Mouse (Mus musculus): Measurements from ENCODE around the gene Six5. TPM values are rescaled to one million over a fixed set of nuclear protein-coding genes. Genes with fewer than 3 reads are reported as not detected.

Gene Six5
- polyA plus RNA-seq, 1 experiment from 2014 or later = 7.2 TPM

GRCm38 (mm10) chr7:19119631-19120429 lies 25.4 kb downstream of the Six5 start, which contains the start of gene Fbxo46:
Fbxo46 (plus strand) TSS chr7:19119859.
- Histone ChIP-seq H3K36me3 (ENCODE audit: control insufficient read depth, insufficient read depth, low read length) (no peaks in the 10 kb centered on the region), H3K9me3 (ENCODE audit: control insufficient read depth, low read length) (peaks cover 11% of the 10 kb centered on the region), H3K27me3 (ENCODE audit: control insufficient read depth, insufficient read depth, low read depth, low read length) (no peaks in the 10 kb centered on the region), H3K27ac (ENCODE audit: low read length) (0 out of 2 replicates have a peak within 1 kb of the TSS, but pooled peaks have one; percentile 9), H3K4me1 (replicated peaks; ENCODE audit: control insufficient read depth, insufficient read depth, low read length) (peaks cover 14% of the 10 kb centered on the region), H3K4me3 (ENCODE audit: low read length) (peak within 1 kb of the TSS; percentile 81), H3K9ac (ENCODE audit: low read length) (peak within 1 kb of the TSS; percentile 81), H3K4me2 (ENCODE audit: low read depth, low read length) (peak within 1 kb of the TSS; percentile 84)
- ATAC-seq (ENCODE audit: low read depth) = peak; percentile 97
- 1% methylated on average over 34 of the region's 34 CpGs for WGBS

GRCm38 (mm10) chr7:19121686-19122085 lies 27.3 kb downstream of the Six5 start:
- H3K9ac ChIP-seq (ENCODE audit: low read length) = no peak overlapping the region
- no peak overlapping the region for H3K4me2 ChIP-seq (ENCODE audit: low read depth, low read length)
- peaks cover 11% of the 10 kb centered on the region for H3K9me3 ChIP-seq (ENCODE audit: control insufficient read depth, low read length)
- H3K27me3 ChIP-seq (ENCODE audit: control insufficient read depth, insufficient read depth, low read depth, low read length) = no peaks in the 10 kb centered on the region
- no peak for ATAC-seq (ENCODE audit: low read depth)
- H3K27ac ChIP-seq (ENCODE audit: low read length) = no peak overlapping the region
- H3K4me3 ChIP-seq (ENCODE audit: low read length) = no peak overlapping the region
- 87% methylated on average over 4 of the region's 4 CpGs for WGBS
- H3K36me3 ChIP-seq (ENCODE audit: control insufficient read depth, insufficient read depth, low read length) = no peaks in the 10 kb centered on the region
- H3K4me1 ChIP-seq (replicated peaks; ENCODE audit: control insufficient read depth, insufficient read depth, low read length) = peaks cover 14% of the 10 kb centered on the region

GRCm38 (mm10) chr7:19124713-19125112 lies 30.3 kb downstream of the Six5 start:
- Histone ChIP-seq H3K9ac (ENCODE audit: low read length) (no peak overlapping the region), H3K4me1 (replicated peaks; ENCODE audit: control insufficient read depth, insufficient read depth, low read length) (peaks cover 8% of the 10 kb centered on the region), H3K36me3 (ENCODE audit: control insufficient read depth, insufficient read depth, low read length) (no peaks in the 10 kb centered on the region), H3K4me3 (ENCODE audit: low read length) (no peak overlapping the region), H3K27me3 (ENCODE audit: control insufficient read depth, insufficient read depth, low read depth, low read length) (no peaks in the 10 kb centered on the region), H3K9me3 (ENCODE audit: control insufficient read depth, low read length) (no peaks in the 10 kb centered on the region), H3K27ac (ENCODE audit: low read length) (no peak overlapping the region), H3K4me2 (ENCODE audit: low read depth, low read length) (no peak overlapping the region)
- 81% methylated on average over 6 of the region's 6 CpGs for WGBS
- no peak for ATAC-seq (ENCODE audit: low read depth)

- Histone ChIP-seq H3K27ac (ENCODE audit: low read length) (no peak overlapping the region), H3K4me1 (replicated peaks; ENCODE audit: control insufficient read depth, insufficient read depth, low read length) (peaks cover 10% of the 10 kb centered on the region), H3K9me3 (ENCODE audit: control insufficient read depth, low read length) (no peaks in the 10 kb centered on the region), H3K9ac (ENCODE audit: low read length) (no peak overlapping the region), H3K36me3 (ENCODE audit: control insufficient read depth, insufficient read depth, low read length) (no peaks in the 10 kb centered on the region), H3K4me3 (ENCODE audit: low read length) (no peak overlapping the region), H3K4me2 (ENCODE audit: low read depth, low read length) (no peak overlapping the region), H3K27me3 (ENCODE audit: control insufficient read depth, insufficient read depth, low read depth, low read length) (no peaks in the 10 kb centered on the region)
- 79% methylated on average over 5 of the region's 5 CpGs for WGBS
- no peak for ATAC-seq (ENCODE audit: low read depth)
Observed at GRCm38 (mm10) chr7:19127744-19128143, 33.4 kb downstream of the Six5 start.

- Histone ChIP-seq H3K27me3 (ENCODE audit: control insufficient read depth, insufficient read depth, low read depth, low read length) (no peaks in the 10 kb centered on the region), H3K4me2 (ENCODE audit: low read depth, low read length) (no peak overlapping the region), H3K4me1 (replicated peaks; ENCODE audit: control insufficient read depth, insufficient read depth, low read length) (peaks cover 10% of the 10 kb centered on the region), H3K9me3 (ENCODE audit: control insufficient read depth, low read length) (no peaks in the 10 kb centered on the region), H3K9ac (ENCODE audit: low read length) (no peak overlapping the region), H3K27ac (ENCODE audit: low read length) (no peak overlapping the region), H3K36me3 (ENCODE audit: control insufficient read depth, insufficient read depth, low read length) (no peaks in the 10 kb centered on the region), H3K4me3 (ENCODE audit: low read length) (no peak overlapping the region)
- WGBS = 87% methylated on average over 5 of the region's 5 CpGs
- ATAC-seq (ENCODE audit: low read depth) = no peak
Observed at GRCm38 (mm10) chr7:19129396-19129795, 35.0 kb downstream of the Six5 start.

- peak overlapping the region; percentile 84 for H3K27ac ChIP-seq (ENCODE audit: low read length)
- 27% methylated on average over 4 of the region's 4 CpGs for WGBS
- no peaks in the 10 kb centered on the region for H3K9me3 ChIP-seq (ENCODE audit: control insufficient read depth, low read length)
- peaks cover 4% of the 10 kb centered on the region; the same call in 1 of the 2 replicates for H3K36me3 ChIP-seq (ENCODE audit: control insufficient read depth, insufficient read depth, low read length)
- H3K9ac ChIP-seq (ENCODE audit: low read length) = peak overlapping the region; percentile 60
- no peaks in the 10 kb centered on the region for H3K27me3 ChIP-seq (ENCODE audit: control insufficient read depth, insufficient read depth, low read depth, low read length)
- H3K4me3 ChIP-seq (ENCODE audit: low read length) = peak overlapping the region; percentile 57
- ATAC-seq (ENCODE audit: low read depth) = no peak
- peaks cover 10% of the 10 kb centered on the region for H3K4me1 ChIP-seq (replicated peaks; ENCODE audit: control insufficient read depth, insufficient read depth, low read length)
- H3K4me2 ChIP-seq (ENCODE audit: low read depth, low read length) = peak overlapping the region; percentile 59
Observed at GRCm38 (mm10) chr7:19130657-19131056, 36.3 kb downstream of the Six5 start.

GRCm38 (mm10) chr7:19131324-19131848 lies 37.0 kb downstream of the Six5 start:
- H3K9me3 ChIP-seq (ENCODE audit: control insufficient read depth, low read length) = no peaks in the 10 kb centered on the region
- peak overlapping the region; percentile 84 for H3K4me2 ChIP-seq (ENCODE audit: low read depth, low read length)
- peak overlapping the region; percentile 67 for H3K9ac ChIP-seq (ENCODE audit: low read length)
- H3K27ac ChIP-seq (ENCODE audit: low read length) = peak overlapping the region; percentile 84
- H3K36me3 ChIP-seq (ENCODE audit: control insufficient read depth, insufficient read depth, low read length) = peaks cover 11% of the 10 kb centered on the region; the same call in 1 of the 2 replicates
- H3K4me3 ChIP-seq (ENCODE audit: low read length) = peak overlapping the region; percentile 57
- H3K4me1 ChIP-seq (replicated peaks; ENCODE audit: control insufficient read depth, insufficient read depth, low read length) = peaks cover 10% of the 10 kb centered on the region
- ATAC-seq (ENCODE audit: low read depth) = peak; percentile 100
- WGBS = 0% methylated on average over 39 of the region's 39 CpGs
- no peaks in the 10 kb centered on the region for H3K27me3 ChIP-seq (ENCODE audit: control insufficient read depth, insufficient read depth, low read depth, low read length)

- Histone ChIP-seq H3K27ac (ENCODE audit: low read length) (no peak overlapping the region), H3K9ac (ENCODE audit: low read length) (no peak overlapping the region), H3K36me3 (ENCODE audit: control insufficient read depth, insufficient read depth, low read length) (peaks cover 27% of the 10 kb centered on the region), H3K4me3 (ENCODE audit: low read length) (no peak overlapping the region), H3K4me1 (replicated peaks; ENCODE audit: control insufficient read depth, insufficient read depth, low read length) (peaks cover 5% of the 10 kb centered on the region), H3K27me3 (ENCODE audit: control insufficient read depth, insufficient read depth, low read depth, low read length) (no peaks in the 10 kb centered on the region), H3K9me3 (ENCODE audit: control insufficient read depth, low read length) (no peaks in the 10 kb centered on the region), H3K4me2 (ENCODE audit: low read depth, low read length) (no peak overlapping the region)
- 93% methylated on average over 13 of the region's 13 CpGs for WGBS
- no peak for ATAC-seq (ENCODE audit: low read depth)
Observed at GRCm38 (mm10) chr7:19136168-19136567, 41.8 kb downstream of the Six5 start.

GRCm38 (mm10) chr7:19136673-19137334 lies 42.4 kb downstream of the Six5 start:
- H3K27ac ChIP-seq (ENCODE audit: low read length) = no peak overlapping the region
- H3K4me1 ChIP-seq (replicated peaks; ENCODE audit: control insufficient read depth, insufficient read depth, low read length) = peaks cover 3% of the 10 kb centered on the region
- no peaks in the 10 kb centered on the region for H3K27me3 ChIP-seq (ENCODE audit: control insufficient read depth, insufficient read depth, low read depth, low read length)
- ATAC-seq (ENCODE audit: low read depth) = 0 out of 2 replicates have a peak, but pooled peaks have one; percentile 6
- H3K4me3 ChIP-seq (ENCODE audit: low read length) = no peak overlapping the region
- peaks cover 27% of the 10 kb centered on the region for H3K36me3 ChIP-seq (ENCODE audit: control insufficient read depth, insufficient read depth, low read length)
- H3K9me3 ChIP-seq (ENCODE audit: control insufficient read depth, low read length) = no peaks in the 10 kb centered on the region
- no peak overlapping the region for H3K4me2 ChIP-seq (ENCODE audit: low read depth, low read length)
- no peak overlapping the region for H3K9ac ChIP-seq (ENCODE audit: low read length)
- 88% methylated on average over 38 of the region's 38 CpGs for WGBS
